Mouse (Mus musculus) spleen, postnatal 36 days (tissue): Measurements from ENCODE around the gene Fto.

ENCODE experiments used
- DNase-seq, 2 experiments: peaks; one replicate each; pipeline ENCODE4 v3.0.0; 2022; ENCODE audit warnings: low spot score in 2 of 2, mixed read lengths in 1 of 2

The Fto gene

GRCm38 (mm10) chr8:91448667-91449329 lies 135.5 kb downstream of the Fto start:
- DNase-seq: no peak

- no peak for DNase-seq
Measured at GRCm38 (mm10) chr8:91454926-91455325, 141.6 kb downstream of the Fto start.

- DNase-seq: no peak
Measured at GRCm38 (mm10) chr8:91455591-91455990, 142.3 kb downstream of the Fto start.

- no peak for DNase-seq
Measured at GRCm38 (mm10) chr8:91458016-91458415, 144.7 kb downstream of the Fto start.

- no peak for DNase-seq
Measured at GRCm38 (mm10) chr8:91460965-91461364, 147.6 kb downstream of the Fto start.

- no peak for DNase-seq
Measured at GRCm38 (mm10) chr8:91463757-91464156, 150.4 kb downstream of the Fto start.

- no peak for DNase-seq
Measured at GRCm38 (mm10) chr8:91467463-91467862, 154.1 kb downstream of the Fto start.

GRCm38 (mm10) chr8:91467881-91468534 lies 154.7 kb downstream of the Fto start:
- DNase-seq: no peak

GRCm38 (mm10) chr8:91469441-91469840 lies 156.1 kb downstream of the Fto start:
- DNase-seq: no peak

- DNase-seq: no peak
Measured at GRCm38 (mm10) chr8:91474731-91475279, 161.5 kb downstream of the Fto start.

- no peak for DNase-seq
Measured at GRCm38 (mm10) chr8:91476988-91477387, 163.7 kb downstream of the Fto start.

GRCm38 (mm10) chr8:91477471-91477870 lies 164.1 kb downstream of the Fto start:
- no peak for DNase-seq

GRCm38 (mm10) chr8:91482511-91482910 lies 169.2 kb downstream of the Fto start:
- DNase-seq: no peak

- no peak for DNase-seq
Measured at GRCm38 (mm10) chr8:91486394-91486793, 173.1 kb downstream of the Fto start.

- no peak for DNase-seq
Measured at GRCm38 (mm10) chr8:91487456-91487855, 174.1 kb downstream of the Fto start.

- DNase-seq: peak; percentile 11 to 14
Measured at GRCm38 (mm10) chr8:91488086-91488783, 174.9 kb downstream of the Fto start.

GRCm38 (mm10) chr8:91488784-91489450 lies 175.6 kb downstream of the Fto start:
- no peak for DNase-seq

GRCm38 (mm10) chr8:91490065-91490464 lies 176.7 kb downstream of the Fto start:
- no peak for DNase-seq

GRCm38 (mm10) chr8:91493373-91493772 lies 180.0 kb downstream of the Fto start:
- no peak for DNase-seq

GRCm38 (mm10) chr8:91494501-91495259 lies 181.4 kb downstream of the Fto start:
- no peak for DNase-seq

GRCm38 (mm10) chr8:91495260-91495601 lies 181.9 kb downstream of the Fto start:
- DNase-seq: no peak
